Mouse (Mus musculus) left cerebral cortex, adult 11 months (tissue): ENCODE measurements around the gene Hira.
"Not testable (repeated sequence)": the region's sequence is repeated elsewhere in the genome, so short reads cannot be mapped to it uniquely, and the experiment has no call there.

Source experiments
- DNase-seq: peaks from one replicate; pipeline ENCODE4 v3.0.0; 2022; ENCODE audit warnings: low spot score

Hira gene

GRCm38 (mm10) chr16:18876442-18877308, at the start of gene Hira, which contains the start of gene Mrpl40:
Gene Hira (plus strand): TSS chr16:18877037.
Gene Mrpl40 (minus strand): TSS chr16:18876862.
- peak; percentile 90 for DNase-seq

DNA sequence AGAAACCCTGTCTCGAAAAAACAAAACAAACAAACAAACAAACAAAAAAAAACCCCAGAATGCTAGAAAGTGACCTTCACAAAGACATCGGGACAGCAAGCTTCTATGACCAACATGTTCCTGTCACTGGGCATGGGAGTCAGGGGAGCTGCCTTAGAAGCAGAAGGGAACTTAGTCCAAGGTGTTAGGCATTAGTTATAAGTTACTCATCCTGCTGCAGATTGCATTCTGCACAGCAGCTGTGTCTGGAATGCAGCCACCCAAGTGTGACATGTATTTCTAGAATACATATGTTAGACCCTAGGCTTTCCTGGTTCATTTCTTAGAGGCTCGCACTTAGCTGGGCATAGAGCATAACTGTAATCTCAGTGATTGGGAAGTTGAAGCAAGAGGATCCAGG, 48.2 kb upstream of the Hira start:
- DNase-seq = no peak

- DNase-seq = no peak
These were observed 47.7 kb upstream of the Hira start for GRCm38 (mm10) chr16:18829102-18829501.

DNA sequence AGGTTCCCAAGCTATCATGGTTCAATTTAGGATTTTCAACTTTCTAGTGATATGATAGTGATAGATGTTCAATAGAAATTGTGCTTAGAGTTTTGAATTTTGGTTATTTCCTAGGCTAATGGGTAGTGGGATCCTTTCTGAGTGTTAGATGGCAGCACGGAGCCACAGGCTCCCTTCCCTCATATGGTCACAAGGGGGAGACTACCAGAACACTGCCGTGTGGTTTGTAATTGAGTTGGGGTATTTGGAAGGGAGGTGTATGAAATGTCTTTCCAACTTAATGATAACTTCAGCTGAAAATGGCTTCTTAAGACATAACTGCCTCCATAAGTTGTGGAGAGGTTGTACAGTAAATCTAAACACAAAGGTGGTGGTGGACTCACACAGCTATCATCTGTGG, 43.4 kb upstream of the Hira start:
- DNase-seq = no peak

DNA sequence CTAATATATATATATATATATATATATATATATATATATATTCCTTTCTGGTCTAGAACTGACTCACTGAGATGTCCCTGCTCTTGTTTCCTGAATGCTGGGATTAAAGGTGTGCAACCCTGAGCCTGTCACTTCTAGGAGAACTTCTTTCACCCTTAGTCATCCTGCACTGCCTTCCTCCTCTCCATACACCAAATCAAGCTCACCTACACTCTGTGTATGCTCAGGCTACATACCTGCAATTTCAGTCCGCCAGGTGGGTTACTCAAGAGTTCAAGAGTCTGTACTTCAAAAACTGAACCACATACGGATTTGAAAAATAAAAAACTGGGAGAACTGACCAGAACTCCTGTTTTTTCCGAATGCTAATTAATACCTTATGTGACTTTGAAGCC, 40.8 kb upstream of the Hira start:
- DNase-seq = no peak

DNA sequence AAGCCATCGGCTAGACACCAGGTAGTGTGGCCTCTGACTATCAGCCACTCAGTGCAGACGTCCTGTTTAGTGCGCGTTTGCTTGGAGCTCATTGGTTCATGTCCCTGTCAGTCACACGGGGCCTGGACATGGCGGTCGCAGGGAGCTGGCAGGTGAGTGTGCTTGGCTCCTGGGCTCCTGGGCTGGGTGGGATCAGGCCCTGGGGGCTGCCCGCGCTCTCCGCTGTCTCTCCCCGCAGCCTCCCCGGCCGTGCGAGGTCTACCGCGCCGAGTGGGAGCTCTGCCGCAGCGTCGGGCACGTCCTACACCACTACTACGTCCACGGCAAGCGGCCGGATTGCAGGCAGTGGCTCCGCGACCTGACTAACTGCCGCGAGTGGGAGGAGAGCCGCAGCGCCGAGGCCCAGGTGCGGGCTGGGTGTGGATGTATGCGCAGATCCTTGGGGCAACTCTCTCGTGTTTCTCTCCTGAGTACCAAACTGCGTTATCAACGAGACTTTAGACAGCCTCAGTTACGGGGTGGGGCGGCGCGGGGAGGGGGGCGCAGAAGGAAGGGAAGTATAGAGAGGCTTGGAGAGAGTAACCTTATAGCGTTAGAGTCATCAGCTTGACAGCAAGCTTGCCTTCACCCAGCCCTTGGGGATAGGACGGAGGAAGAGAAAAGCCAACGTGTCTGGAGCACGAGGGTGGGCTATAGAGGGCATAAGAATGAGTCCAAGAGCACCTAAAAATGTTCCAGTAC, 40.2 kb upstream of the Hira start, which contains the start of the genes 2510002D24Rik and Gm28539:
Gene 2510002D24Rik (plus strand): TSS at position 111 of the 741 bp plus-strand sequence.
Gene Gm28539 (plus strand): TSS at position 117 of the 741 bp plus-strand sequence.
- peak; percentile 91 for DNase-seq

- no peak for DNase-seq
These were observed 38.5 kb upstream of the Hira start for GRCm38 (mm10) chr16:18838346-18838745.

DNA sequence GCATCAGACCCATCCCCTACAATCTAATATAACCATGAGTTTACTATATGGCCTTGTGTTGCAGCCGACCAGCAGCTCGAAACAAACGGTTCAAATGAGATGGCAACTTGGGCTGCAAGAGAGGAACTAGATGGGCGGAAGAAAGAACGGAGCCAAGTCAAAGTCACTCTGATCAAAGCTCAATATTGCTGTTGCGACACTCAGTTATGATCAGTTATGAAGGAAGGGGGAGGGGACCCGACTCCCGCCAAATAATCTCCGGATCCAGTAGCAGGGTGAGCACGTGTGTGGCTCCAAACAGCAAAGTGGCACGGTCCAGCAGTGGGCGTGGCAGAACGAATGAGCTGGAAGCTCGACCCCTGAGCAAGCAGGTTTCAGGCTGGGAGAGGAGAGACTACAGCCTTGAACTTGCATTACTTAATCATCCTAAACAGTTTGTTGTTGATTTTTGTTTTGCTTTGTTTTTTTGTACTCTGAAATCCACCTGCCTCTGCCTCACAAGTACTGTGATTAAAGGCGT, 30.5 kb upstream of the Hira start:
- DNase-seq = no peak

DNA sequence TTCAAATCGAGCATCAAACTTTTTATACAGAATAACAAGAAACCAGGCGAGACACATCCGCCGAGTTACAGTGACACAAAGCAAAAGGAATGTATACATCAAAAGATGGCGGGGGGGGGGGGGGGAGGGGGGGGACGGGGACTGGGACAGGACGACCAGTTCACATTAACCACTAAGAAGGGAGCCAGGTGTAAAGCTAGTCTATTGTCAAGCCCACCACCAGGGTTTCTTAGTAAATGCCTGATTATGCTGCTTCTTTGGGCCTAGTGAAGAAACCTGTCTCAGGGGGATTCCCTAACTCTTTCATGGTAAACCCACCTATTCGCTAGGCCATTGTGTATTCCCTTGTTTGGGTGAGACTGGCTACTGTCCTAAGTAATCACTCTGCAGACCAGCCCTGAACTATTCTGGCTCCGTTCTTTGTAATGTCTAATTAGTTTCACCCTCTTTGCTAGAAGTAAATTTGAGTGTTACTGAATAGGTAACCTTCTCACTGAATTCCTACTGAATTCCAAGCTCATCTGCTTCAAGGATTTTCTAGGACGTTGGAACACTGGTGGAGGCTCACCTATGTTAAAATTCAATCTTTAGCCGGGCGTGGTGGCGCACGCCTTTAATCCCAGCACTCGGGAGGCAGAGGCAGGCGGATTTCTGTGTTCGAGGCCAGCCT, 27.2 kb upstream of the Hira start:
- DNase-seq = not testable (repeated sequence)

DNA sequence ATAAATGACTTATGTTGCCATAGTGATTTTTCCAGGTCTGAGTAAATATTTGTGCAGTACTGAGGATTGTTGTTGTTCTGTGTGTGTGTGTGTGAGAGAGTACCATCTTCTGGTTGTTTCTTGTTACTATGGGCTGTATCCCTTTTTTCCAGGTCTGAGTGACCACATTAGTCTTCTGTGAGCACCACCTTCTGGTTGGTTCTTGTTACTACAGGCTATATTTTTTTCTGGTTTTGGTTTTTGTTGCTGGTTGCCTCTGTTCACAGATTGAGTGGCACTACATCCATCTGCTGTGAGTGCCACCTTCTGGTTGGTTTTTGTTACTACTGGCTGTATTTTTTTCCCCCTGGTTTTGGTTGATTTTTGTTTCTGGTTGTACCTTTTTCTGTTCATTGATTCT, 18.3 kb upstream of the Hira start:
- peak; percentile 62 for DNase-seq

GRCm38 (mm10) chr16:18860186-18860585, 16.7 kb upstream of the Hira start:
- DNase-seq = no peak

GRCm38 (mm10) chr16:18870495-18870894, 6.3 kb upstream of the Hira start:
- not testable (repeated sequence) for DNase-seq

- no peak for DNase-seq
These were observed 771 bp upstream of the Hira start for GRCm38 (mm10) chr16:18876091-18876441.

DNA sequence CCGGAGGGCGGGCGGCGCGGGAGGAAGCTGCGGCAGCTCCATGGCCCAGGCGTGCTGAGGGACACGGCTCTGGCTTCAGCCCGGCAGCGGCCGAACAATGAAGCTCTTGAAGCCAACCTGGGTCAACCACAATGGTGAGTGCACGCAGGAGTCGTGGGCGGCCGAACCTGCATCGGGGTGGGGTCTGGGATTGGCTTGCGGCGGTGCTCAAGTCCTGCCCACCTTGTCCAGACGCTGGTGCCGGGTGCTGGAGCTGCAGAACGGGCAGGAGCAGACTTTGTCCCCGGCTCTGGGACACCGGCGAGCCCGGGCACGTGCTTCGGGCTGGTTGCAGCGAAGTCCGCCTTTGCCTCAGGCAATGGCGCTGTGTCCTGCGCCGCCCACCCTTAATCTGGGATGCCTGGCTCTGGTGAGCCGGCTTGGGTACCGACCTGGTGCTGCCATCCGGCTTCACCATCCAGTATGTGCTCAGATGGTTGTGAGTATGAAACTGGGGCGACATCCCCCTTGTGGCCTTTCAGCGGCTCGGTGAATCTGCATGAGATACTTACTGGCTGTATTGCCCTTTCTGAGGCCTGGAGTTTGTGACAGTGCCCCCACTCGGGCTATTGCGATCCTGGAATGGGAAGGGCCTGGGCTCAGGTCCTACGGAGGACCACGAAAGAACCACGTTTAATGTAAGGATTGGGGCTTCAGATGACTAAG, 701 bp downstream of the Hira start:
- no peak for DNase-seq

DNA sequence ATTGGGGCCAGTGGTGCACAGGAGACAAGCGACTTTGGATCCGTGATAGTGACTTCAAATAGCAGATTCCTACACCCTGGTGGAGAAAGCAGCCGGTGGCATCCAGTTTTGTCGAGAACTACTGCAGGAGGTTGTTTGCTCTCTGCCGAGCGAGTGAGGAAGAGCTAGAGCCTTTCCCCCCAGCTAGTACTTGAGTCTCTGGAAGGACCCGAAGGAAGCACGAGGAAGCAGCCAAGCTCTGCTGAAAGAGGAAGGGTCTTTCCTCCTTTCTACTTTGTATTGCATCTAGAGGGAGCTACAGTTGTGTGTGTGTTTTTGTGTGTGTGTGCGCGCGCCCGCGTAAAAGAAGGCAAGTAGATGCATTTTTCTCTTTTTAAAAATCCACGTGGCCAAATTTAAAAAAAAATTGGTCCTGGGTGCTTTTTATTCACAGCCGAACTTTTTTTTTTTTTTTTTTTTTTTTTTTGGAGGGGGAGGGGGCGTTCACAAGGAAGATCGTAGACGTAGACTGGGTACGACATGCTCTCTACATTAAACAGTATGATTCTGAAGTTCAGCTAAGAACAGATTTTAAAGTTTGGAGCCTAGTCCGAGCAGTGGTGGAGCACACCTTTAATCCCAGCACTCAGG, 1.4 kb downstream of the Hira start:
- no peak for DNase-seq

GRCm38 (mm10) chr16:18884044-18884443, 7.2 kb downstream of the Hira start:
- no peak for DNase-seq

DNA sequence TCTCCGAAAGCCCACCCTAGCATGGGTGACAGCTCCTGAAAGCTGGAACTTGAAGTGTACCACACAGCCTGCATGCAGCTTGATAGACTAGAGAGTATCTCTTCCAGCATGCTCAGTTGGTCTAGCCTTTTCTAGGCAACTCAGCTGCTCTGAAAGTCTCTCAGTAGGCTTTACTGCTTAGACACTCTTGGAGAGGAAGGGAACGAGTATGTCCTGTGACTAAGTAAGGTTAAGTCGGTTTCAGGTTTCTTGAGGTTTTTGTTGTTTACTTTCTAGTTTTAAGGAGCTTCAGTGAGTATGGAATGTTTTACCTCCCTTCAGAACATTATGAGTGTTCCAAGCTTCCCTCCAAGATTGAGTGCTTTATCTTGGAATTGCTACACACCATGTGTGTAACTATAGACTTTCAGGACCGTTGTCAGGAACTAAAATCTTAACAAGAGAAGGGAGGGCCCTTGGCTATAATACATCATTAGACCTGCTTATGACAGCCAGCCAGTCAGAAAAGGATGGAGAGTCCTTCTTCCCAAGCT, 17.1 kb downstream of the Hira start:
- DNase-seq = no peak

- no peak for DNase-seq
These were observed 18.4 kb downstream of the Hira start for GRCm38 (mm10) chr16:18895249-18895648.

GRCm38 (mm10) chr16:18896429-18896828, 19.6 kb downstream of the Hira start:
- no peak for DNase-seq

- no peak for DNase-seq
These were observed 28.8 kb downstream of the Hira start for GRCm38 (mm10) chr16:18905648-18906047.

DNA sequence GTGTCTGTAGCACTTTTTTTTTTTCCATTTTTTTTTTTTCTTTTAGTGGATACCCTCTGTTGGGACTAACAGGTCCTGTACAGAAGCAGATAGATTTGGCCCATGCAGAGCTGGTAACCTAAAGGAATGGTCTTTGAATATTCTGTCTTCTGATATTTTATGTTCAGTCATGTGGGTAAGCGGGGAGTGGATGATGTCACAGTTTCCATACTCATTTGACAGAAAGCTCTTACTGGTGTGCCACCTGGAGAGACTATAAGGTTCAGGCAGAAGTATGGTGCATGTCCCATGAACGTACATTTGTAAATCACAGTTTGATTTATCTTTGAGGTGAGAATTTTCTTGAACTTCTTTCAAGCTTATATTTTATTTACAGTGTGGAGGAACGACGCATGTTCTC, 39.2 kb downstream of the Hira start:
- no peak for DNase-seq
